Mouse (Mus musculus) lung, adult 2 months (tissue): ENCODE results near the gene Thada. TPM values are rescaled to one million over a fixed set of nuclear protein-coding genes. Genes with fewer than 3 reads are reported as not detected.

ENCODE experiments used
- DNase-seq: peaks from one replicate; pipeline ENCODE4 v3.0.0; 2022
- H3K4me1 ChIP-seq: fragments of 200-500 bp; 2 replicates; pipeline ENCODE4 v1.6.1; 2011; ENCODE audit warnings: low read length; ENCODE audit not compliant: control insufficient read depth, insufficient read depth
- H3K4me3 ChIP-seq: fragments of 200-500 bp; replicated peaks from 2 replicates; pipeline ENCODE3; 2011; ENCODE audit warnings: low read depth, mild to moderate bottlenecking, control low read depth, low read length; ENCODE audit errors: extremely low read depth
- CTCF ChIP-seq: fragments of 200-500 bp; IDR thresholded peaks from 2 replicates; pipeline ENCODE4 v1.5.1; 2011; ENCODE audit warnings: mild to moderate bottlenecking, low read length, control low read depth; ENCODE audit not compliant: insufficient read depth
- POLR2A ChIP-seq: fragments of 200-500 bp; IDR thresholded peaks from 2 replicates; pipeline ENCODE4 v1.6.1; 2011; ENCODE audit warnings: low read depth, mild to moderate bottlenecking, control low read depth, low read length, borderline replicate concordance; ENCODE audit errors: extremely low read depth
- WGBS: fragments of 180-500 bp; shearing (Covaris S2); methylation state at CpG from one replicate; pipeline ENCODE4 v1.1.7; 2018; 5-methylcytosine and 5-hydroxymethylcytosine counted together
- polyA plus RNA-seq: library from polyadenylated mRNA; depleted of rRNA; stranded (reverse); fragments of >200 nt; gene quantifications from 2 replicates; pipeline ENCODE4 v1.2.3, GENCODE M21; 2012

Gene Thada
- polyA plus RNA-seq, 1 experiment, result 12.8 TPM

- 35% methylated on average over 18 of the region's 18 CpGs for WGBS
- TF ChIP-seq CTCF (no peak), POLR2A (peak; percentile 48; the same call in 1 of the 2 replicates)
- Histone ChIP-seq H3K4me1 (peaks cover 21% of the 10 kb centered on the region), H3K4me3 (peak overlapping the region; percentile 22)
- peak; percentile 48 for DNase-seq
These were observed 284.3 kb downstream of the Thada start for GRCm38 (mm10) chr17:84181502-84182310.

- 26% methylated on average over 11 of the region's 11 CpGs for WGBS
- TF ChIP-seq POLR2A (peak; percentile 27; the same call in 1 of the 2 replicates), CTCF (no peak)
- peak; percentile 39 for DNase-seq
- Histone ChIP-seq H3K4me3 (no peak overlapping the region), H3K4me1 (peaks cover 21% of the 10 kb centered on the region)
These were observed 285.1 kb downstream of the Thada start for GRCm38 (mm10) chr17:84180715-84181501.

GRCm38 (mm10) chr17:84179973-84180365, 286.0 kb downstream of the Thada start:
- TF ChIP-seq POLR2A (no peak), CTCF (no peak)
- WGBS, result 71% methylated on average over 4 of the region's 4 CpGs
- H3K4me3 ChIP-seq, result no peak overlapping the region
- DNase-seq, result no peak
- H3K4me1 ChIP-seq, result peaks cover 21% of the 10 kb centered on the region

- 90% methylated on average over 17 of the region's 17 CpGs for WGBS
- Histone ChIP-seq H3K4me1 (peaks cover 21% of the 10 kb centered on the region), H3K4me3 (no peak overlapping the region)
- no peak for DNase-seq
- TF ChIP-seq CTCF (no peak), POLR2A (no peak)
These were observed 286.7 kb downstream of the Thada start for GRCm38 (mm10) chr17:84179026-84179972.

- Histone ChIP-seq H3K4me3 (no peak overlapping the region), H3K4me1 (peaks cover 15% of the 10 kb centered on the region)
- TF ChIP-seq CTCF (no peak), POLR2A (no peak)
- WGBS, result 32% methylated on average over 8 of the region's 8 CpGs
- DNase-seq, result no peak
These were observed 288.5 kb downstream of the Thada start for GRCm38 (mm10) chr17:84177481-84177880.

- TF ChIP-seq CTCF, result no peak
- no peak for TF ChIP-seq POLR2A
- Histone ChIP-seq H3K4me3 (no peak overlapping the region), H3K4me1 (peaks cover 10% of the 10 kb centered on the region)
- WGBS, result 76% methylated on average over 7 of the region's 7 CpGs
- no peak for DNase-seq
These were observed 289.6 kb downstream of the Thada start for GRCm38 (mm10) chr17:84176446-84176845.

- no peak for DNase-seq
- no peak overlapping the region for H3K4me3 ChIP-seq
- WGBS, result 98% methylated on average over 17 of the region's 17 CpGs
- no peaks in the 10 kb centered on the region for H3K4me1 ChIP-seq
- no peak for TF ChIP-seq CTCF
- no peak for TF ChIP-seq POLR2A
These were observed 290.8 kb downstream of the Thada start for GRCm38 (mm10) chr17:84175196-84175595.

- TF ChIP-seq POLR2A (no peak), CTCF (no peak)
- DNase-seq, result no peak
- 88% methylated on average over 4 of the region's 4 CpGs for WGBS
These were observed 298.6 kb downstream of the Thada start for GRCm38 (mm10) chr17:84167377-84167776.

GRCm38 (mm10) chr17:84166135-84166860, 299.7 kb downstream of the Thada start:
- DNase-seq, result peak; percentile 1
- 84% methylated on average over 9 of the region's 9 CpGs for WGBS
- TF ChIP-seq POLR2A, result no peak
- TF ChIP-seq CTCF, result no peak
- H3K4me3 ChIP-seq, result no peak overlapping the region
- peaks cover 8% of the 10 kb centered on the region for H3K4me1 ChIP-seq

More at GRCm38 (mm10) chr17:84167377-84167776, 298.6 kb downstream of the Thada start:
- Histone ChIP-seq H3K4me1 (peaks cover 6% of the 10 kb centered on the region), H3K4me3 (no peak overlapping the region)
